Mouse (Mus musculus): ENCODE results near the gene Rps12.
"Not testable (repeated sequence)": the region's sequence is repeated elsewhere in the genome, so short reads cannot be mapped to it uniquely, and the experiment has no call there.

Gene Rps12

DNA sequence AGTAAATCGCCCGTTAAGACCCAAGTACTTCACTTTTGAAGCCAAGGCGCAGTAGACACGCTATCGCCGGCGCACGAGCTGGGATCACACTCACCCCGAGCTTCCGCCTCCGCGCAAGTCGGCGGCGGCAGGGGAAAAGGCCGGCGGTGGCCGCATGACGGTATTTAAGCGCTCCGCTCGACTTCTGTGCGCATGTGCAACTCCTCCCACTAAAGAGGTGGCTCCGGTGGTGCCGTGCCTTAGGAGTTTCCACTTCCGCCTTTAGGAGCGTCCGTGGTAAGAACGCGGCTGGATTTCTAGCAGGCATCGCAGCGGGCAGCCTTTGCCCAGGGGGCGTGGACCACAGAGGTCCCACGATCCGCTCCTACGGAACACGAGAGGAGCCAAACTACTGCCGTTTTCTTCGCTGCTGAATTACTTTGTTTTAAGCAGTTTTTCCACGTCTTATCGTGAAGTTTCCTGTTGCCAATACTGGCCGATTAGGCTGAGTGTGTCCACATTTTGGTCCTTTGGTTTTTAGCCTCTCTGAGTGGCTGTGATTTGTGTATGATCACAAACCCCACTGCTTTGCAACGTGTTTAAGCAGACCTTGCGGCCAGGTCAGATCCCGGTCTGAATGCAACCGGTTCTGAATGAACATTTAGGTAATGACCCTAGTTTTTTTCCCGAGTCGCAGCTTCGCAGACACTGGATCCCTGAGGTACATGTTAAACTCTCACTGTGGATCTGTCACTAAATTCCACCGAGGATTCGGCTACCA is at the start of gene Rps12:
Rps12 (minus strand) TSS at position 214 of the 760 bp plus-strand sequence.
- DNase-seq: peak; percentile 99

DNA sequence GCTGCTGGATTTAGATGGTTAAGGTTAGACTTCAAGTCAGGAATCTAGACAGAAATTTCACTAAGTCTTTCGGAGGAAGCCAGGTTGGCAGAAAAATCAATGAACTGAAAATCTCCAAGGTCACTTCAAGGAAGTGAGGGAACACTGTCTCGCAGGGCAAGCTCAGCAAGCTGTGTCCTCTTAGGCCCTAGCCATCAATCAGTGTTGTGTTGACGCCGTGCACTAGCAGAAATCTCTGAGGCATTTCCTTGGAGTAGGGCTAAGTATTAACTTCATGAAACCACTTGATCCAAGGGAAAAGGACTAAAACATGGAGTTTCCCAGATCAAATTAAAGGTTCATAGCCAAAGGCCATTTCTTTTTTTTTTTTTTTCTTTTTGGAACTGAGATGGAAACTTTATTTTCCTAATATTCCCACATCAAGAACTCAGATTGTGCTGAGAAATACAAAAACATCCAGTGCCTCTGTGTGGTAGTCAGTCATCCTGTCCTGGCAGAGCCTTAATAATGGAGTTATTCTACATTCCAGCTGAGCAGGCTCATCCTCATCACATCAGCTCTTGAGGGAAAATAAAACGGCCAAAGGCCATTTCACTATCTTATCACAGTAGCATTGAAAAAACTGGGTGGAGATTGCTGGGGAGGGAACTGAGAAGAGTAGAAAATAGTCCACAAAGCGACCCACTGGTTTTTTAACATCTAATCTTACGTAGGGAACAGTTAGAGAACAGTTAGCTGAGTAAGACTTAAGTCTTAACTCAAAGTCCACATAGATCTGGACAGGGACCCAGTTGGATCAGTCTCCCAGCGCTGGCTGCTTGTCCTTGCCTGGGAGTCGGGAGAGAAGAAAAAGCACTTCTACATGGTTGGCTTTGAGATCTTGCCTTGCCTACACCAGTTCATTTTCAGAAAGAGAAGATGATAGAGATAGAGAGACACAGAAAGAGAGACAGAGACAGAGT is 49.2 kb upstream of the Rps12 start:
- DNase-seq: no peak

DNA sequence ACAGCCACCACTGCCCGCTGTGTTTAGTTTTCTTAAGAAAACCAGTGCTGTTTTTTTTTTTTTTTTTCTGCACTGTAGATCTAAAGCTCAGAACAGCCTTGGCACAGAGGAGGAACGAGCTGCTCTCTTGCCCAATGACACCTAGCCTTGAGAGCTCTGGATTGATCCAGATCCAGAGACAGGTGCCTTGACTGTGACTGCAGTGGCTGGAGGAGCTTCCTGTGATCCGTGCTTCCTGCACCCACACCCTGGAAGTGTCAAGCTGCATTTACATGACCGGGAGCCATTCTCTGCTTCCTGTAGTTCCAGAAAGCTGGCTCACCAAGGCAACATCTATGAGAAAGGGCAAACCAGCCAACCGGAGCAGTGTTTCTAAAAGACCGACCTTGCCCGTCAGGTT is 39.4 kb upstream of the Rps12 start:
- DNase-seq: no peak

DNA sequence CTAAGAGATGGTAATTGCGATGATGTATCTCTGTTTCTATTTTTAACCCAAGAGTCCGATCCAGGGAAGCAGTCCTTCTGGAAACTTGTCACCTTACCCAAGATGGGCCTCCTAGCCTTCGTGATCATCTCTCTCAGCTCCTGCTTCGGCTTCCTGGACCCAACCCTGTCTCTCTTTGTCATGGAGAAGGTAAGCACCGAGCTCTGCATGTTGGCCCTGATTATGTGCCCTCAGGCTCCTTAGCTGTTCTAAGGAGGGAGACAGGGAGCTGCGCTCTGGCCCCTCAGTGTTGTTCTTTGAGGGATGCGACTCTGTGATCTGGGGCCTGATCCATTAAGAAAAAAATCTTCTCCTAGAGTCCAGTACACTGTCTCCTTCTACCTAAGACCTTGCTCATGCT is 29.2 kb upstream of the Rps12 start:
- DNase-seq: no peak

DNA sequence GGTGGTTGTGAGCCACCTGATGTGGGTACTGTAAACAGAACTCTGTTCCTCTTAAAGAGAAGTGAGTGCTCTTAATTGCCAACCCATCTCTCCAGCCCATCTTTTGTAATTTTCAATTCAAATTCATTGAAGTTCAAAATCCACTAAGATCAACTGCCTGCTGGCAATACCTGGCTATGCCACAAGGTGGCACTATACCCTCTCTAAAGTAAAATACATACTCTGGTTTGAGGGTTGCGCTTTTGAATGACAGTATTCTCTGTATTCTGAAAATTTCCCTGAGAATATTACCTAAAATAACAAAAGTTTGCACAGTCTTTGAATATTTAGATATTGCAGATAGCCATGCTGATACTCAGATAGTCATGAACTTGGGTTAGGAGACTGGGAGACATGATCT is 28.1 kb upstream of the Rps12 start:
- DNase-seq: peak; percentile 86

DNA sequence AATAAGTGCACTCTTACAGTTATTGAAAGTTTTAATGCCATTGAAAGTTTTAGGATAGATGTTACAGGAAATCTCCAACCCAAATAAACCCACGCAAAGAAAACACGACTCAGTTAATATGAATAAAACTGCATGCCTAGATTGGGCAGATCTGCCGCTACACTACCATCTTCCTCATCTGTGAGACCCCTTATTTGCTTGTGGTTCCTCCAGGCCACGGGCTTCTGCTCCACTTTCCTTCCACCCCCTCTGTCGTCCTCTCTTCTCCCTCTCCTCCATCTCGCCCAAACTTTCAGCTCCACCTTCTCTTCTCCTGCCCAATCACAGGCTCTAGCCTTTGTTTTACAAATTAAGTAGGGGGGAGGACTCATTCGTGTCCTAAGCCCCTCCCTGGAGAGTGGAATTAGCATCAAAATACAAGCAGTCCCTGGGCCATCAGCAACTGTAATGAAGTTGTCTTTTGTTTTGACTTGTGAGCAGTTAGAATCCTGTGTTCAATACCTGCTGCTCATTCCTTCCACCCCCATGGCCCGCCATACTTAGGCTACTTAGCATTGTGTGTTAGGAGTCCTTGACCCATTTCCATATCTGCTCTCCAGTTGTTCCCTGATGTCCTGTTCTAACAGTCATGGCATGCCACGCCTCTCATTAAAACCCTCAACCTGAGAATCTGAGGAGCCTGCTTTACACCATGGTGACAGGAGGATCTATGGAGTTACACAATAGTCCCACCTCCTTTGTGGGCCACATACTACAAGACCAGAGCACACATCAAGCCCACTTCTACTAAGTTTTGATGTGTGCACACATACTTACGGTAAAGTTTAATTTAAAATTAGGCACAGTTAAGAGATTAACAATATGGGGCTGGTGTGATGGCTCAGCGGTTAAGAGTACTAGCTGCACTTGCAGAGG is 26.0 kb upstream of the Rps12 start:
- DNase-seq: no peak

DNA sequence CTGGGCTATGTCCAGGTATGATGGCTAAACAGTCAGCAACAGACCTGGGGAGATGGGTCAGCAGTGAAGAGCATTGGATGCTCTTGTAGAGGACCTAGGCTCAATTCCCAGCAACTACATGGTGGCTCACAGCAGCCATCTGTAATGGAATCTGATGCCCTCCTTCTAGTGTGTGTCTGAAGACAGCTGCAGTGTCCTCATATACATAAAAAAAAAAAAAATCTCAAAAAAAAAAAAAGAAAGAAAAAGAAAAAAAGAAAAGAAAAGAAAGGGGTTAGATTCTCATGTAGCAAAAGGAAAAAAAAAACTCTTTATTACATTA is 25.3 kb upstream of the Rps12 start:
- no peak for DNase-seq

DNA sequence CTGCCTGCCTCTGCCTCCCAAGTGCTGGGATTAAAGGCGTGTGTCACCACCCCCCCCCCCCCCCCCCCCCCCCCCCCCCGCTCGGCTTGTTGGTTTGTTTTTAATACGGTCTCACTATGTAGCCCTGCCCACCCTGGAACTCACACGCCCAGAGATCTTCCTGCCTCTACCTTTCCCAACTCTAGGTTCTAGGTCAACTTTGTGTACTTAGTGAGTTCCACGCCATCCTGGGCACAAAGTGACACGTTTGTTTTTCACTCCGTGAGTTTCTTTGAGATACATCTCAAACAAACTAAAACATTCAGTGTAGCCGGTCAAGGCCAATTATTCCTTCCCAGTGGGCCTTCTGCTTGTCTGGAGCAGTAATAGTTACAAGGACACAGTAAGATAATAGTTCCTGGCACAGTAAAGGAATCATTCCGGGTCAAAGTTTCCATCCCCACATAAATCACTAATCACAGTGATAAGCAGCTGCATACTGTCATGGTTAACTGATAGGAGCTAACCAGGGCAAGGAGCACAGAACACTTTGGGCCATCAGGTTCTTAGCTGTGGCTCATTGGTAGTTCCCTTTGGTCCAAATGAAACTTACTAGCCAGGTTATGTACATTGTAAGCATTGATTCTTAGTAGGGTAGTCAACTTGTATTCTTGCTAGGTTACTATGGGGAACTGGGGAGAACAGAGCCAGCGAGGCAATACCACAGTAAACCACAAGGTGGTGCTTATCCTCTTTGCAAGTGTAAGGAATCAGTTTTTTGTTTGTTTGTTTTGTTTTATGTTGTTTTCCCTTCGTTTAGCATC is 24.8 kb upstream of the Rps12 start:
- DNase-seq: peak; percentile 80

DNA sequence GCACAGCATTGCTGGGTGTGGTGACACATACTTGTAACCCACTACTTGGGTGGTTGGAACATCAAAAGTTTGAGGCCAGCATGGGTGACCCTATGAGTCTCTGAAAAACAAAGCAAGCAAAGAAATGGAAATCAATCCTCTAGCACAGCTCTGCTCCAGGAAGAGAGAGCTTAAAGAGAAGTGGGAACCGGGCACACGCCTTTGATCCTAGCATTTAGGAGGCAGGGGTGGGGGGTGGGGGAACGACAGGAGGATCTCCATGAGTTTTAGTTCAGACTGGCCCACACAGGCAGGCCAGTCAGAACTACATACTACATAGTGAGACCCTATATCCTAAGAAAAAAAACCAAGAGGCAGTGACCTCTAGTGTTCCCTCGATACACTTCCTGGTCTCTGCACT is 19.1 kb upstream of the Rps12 start:
- no peak for DNase-seq

DNA sequence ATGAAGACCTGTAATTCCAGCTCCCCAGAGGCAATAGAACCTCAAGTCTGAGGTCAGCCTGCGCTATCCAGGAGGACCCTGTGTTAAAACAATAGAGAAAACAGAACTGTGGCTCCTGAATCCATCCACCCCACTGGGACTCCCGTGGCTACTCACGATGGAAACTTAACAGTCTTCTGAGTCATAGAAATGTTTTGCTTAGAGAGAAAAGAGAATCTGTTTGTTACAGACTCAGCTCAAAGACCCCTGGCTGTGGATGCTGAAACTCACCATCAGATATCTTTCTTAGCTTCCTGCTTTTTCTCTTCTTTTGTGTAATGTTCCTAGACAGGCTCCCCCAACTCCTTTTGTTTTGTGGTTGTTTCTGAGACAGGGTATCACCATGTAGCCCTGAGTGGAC is 17.6 kb upstream of the Rps12 start:
- DNase-seq: no peak

DNA sequence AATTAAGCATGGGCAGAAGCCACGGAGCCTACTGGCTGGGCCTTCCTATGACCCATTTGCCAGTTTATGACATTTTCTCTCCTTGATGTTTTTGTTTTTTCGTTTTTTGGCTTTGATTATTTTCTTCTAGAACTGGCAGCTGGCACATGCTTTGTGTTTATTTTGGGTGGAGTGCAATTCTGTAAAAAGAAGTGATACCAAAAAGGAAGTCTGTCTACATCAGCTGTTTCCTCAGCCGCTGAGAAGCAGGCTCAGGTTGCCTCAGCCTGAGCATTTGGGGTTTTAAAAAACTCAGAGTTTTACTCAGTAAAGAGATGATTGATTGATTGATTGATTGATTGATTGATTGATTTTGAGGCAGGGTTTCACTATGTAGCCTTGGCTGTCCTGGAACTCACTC is 15.8 kb upstream of the Rps12 start:
- no peak for DNase-seq

DNA sequence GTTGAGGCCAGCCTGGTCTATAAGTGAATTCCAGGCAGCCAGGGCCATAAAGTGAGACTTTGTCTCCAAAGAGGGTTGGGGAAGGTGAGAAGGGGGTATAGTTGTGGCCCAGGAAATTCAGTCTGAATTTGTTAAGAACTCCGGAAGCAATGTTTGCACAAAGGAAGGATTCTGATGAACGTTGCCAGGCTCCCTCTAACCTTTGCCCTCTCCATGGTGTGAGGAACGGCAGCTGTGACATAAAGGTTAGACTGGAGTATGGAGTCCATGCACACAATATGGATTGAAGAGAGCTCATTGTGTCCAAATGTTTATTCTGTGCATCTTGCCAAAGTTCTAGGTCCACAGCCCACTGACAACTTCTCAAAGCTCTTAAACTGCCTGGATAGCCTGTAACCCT is 12.9 kb upstream of the Rps12 start:
- no peak for DNase-seq

DNA sequence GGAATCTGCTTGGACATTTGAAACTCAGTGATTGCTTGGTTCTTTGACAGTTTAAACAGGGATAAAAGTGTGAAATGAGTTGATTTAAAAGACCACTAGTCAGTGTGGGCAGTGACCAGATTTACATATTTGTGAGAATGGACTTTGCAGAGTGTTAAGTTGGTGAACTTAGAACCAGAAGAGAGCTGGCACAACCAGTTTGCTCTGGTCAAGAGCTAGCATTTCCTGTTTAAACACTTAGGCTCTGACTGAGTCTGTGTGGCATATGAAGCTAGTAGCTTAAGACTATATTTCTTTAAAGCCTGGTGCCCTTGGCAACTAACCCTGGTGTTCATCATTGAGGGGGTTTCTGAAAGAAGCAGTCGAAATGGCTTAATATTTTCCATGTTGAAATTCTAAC is 11.1 kb upstream of the Rps12 start:
- DNase-seq: no peak

DNA sequence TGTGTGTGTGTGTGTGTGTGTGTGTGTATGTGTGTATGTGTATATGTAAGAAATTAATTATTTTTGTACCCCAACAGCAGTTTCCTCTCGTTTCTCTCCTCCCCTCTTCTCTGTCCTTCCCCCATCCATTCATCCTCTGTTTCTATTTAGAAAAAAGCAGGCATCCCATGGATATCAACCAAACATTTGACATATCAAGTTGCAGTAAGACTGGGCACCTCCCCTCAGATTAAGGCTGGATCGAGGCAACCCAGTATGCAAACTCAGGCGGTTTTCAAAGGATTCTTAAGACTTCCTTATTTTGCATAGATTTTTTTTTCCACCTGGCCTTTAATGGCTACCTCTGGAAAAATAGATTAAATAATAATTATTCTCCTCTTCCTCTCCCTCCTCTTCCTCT is 10.5 kb upstream of the Rps12 start:
- no peak for DNase-seq

DNA sequence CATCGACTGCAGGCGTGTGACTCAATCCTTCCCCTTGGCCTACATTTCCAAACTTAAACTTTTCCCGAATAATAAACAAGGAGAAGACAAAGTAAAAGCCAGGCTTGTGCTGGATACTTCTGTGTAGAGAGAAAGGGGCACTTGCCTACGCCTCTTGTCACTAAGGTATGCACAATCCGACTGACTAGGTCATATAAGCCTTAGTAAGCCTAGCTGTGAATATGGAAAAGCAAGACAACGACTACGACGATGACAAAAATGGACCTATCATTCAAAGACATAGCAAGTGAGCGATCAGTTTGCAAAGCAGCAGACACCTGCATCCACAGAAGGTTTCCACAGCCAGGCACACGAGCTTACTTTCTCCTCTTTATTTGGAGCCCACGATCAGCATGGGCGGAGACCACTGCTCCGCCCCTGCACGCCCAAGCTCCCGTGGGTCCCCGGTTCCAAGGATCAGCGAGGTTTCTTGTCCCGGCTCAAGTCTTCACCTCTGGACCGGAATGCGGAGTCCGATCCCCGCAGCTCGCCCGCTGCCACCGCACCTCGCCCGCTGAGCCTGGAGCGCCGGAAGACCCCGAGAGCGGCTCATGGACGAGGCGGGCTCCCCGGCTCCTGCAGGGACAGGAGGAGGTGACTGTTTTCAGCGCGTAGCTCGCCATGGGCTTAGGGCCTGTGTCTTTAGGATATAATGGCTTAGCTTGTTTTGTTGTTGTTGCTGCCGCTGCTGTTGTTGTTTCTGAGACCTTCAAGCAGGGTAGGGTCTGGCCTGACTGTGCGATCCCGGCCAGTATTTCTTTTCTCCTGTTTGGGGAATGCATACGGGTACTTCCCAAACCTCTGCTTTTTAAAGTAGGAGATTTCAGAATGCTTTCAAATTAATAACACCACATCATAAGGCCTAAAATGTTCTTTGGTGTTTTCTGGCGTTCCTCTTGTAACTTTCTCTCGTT is 9.8 kb upstream of the Rps12 start, which contains the start of gene Slc18b1:
Slc18b1 (plus strand) TSS at position 436 of the 953 bp plus-strand sequence.
- DNase-seq: peak; percentile 44

DNA sequence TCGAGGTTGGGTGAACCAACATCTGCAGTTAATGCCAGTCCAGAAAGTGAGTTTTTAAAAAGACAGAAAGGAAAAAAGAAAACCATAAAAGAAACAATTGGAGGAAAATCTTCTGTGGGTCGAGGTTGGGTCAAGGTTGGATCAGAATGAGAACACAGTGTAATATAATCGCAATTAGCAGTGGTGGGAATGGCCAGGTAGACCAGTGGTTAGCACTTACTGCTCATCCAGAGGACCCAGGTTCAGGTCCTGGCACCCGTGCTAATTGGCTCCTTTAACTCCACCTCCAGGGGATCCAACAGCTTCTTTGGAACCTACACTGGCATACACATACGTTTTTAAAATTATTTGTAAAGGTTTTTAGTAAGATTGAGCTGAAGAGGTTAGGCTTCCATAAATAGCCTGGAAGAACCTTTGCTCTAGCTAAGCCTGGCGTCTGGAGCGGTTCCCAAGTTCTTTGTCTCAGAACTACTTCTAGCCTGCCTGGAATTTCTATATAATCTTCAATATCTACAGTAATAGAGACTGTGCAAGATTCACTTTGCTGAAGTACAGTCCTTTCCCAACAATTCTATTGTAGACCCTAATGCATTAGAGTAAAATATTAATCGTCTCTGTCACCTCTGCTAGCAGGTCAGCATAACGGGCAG is 8.9 kb upstream of the Rps12 start:
- DNase-seq: no peak

DNA sequence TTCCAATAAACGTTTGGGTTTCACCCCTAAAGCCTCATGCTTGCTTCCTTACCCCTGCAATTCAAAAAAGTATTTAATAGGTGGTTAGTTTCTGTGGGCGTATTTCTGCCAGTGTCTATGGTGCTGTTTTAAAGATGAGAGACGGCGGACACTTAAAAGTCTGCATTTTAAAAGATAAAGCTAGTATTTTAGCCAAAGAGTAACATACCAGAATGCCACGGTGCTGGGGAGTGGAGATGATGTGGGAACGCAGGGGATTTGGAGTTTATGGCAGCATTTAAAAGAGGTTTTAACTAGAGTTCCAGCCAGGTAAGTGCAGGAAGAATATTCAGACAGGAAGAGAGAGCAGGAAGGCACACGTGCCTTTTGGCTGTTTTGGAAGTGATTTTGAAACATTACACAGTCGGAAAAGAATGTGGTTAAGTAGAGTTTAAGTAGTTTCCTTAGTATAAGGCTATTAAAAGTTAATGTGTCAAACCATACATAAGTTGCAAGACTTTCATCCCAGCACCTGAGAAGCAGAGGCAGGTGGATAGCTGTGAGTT is 1.1 kb upstream of the Rps12 start:
- no peak for DNase-seq

DNA sequence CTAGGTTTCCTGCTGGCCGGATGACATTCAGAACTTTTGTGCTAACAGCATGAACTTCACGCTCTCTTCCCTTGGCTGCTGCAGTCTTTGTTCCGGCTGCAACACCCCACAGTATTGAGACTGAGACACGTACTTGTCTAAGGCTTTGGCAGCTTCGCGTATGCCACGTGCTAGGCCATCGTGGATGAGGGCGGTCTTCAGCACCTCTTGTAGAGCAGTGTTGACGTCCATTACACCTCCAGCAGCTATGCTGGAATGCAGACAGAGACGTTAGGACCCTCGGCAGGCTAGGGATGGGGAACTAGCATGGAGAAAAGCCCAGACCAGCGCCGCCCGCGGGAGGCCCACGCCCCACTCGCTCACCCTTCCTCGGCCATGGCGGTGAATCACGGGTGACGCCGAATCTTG is 440 bp downstream of the Rps12 start:
- peak; percentile 14 for DNase-seq

DNA sequence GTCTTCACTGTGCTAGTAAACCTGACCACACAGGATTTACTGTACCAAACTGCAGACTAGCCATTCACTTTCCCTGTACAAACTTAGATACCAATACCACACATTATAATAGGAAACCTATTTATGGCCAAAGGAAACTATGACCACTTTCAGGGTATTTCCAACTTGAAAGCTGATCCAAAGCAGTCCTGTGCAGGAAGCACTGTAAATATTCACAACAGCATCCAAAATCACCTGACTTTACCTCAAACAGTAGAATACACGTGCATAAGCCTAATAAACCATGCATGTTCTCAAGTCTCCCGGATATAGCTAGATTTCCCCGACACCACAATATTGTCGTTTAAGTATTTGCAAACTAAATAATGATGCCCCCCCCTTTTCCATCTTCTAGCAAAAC is 1.0 kb downstream of the Rps12 start:
- DNase-seq: no peak

DNA sequence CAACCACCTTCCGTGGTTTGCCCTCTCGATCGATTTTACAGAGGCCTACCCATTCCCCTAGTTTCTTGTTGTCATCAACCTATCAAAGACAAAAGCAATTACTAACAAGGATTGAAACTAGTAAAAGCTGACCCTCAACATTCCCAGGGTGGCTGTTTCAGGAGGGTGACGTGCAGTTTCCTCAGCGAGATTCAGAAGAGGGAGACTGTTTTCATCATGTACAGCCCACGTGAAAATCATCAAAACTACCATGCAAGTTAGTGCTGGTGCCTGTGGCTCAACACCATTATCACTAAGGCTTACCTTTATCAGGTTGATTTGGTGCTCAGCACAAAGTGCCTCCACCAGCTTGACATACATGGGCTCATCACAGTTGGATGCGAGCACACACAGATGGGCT is 1.5 kb downstream of the Rps12 start:
- not testable (repeated sequence) for DNase-seq
